Comparison of ENCODE assay signal across 23 mouse cellular contexts in the genomic region with DNA sequence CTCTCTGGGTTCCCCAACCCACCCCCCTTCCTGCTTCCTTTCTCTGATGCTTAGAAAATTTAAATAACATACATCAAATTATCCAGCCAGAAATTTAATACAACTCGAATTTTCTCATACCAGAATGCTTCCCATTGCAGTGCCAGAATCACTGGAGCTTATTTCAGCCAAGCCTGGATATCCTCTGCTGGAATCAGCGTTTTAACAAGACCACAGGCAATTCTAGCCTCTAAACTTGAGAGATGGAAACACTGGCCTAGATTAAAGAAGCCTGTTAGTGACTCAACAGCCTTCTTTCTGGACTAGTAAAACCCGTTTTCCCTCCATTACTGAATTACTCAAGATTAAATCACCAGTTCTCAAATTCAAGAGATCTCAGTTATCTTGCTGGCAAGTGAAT.
A peak's percentile ranks its signal among the peaks of the same experiment; 100 is the strongest.
DNase-seq lines count a peak whose midpoint lies in the region; ATAC-seq and TF ChIP-seq lines count a peak whose summit lies in the region.
"Had no signal": no experiment of that assay in that cellular context is flagged by ENCODE, and none has a peak within 500 bp of the region (broad histone marks: within the 10 kb centered on the region; RNA-seq: fewer than 3 reads in every experiment).

No protein-coding gene starts in this region.

- no peaks in the 10 kb centered on the region for H3K36me3 ChIP-seq in embryonic facial prominence, embryonic 11.5 days (replicated peaks; ENCODE audit: control insufficient read depth, insufficient read depth, low read depth, low read length)
- H3K36me3 ChIP-seq in embryonic facial prominence, embryonic 10.5 days (replicated peaks): no peaks in the 10 kb centered on the region
- no peaks in the 10 kb centered on the region for H3K36me3 ChIP-seq in embryonic facial prominence, embryonic 13.5 days
- H3K36me3 ChIP-seq in limb, embryonic 14.5 days (ENCODE audit: control insufficient read depth, insufficient read depth, low read length): no peaks in the 10 kb centered on the region
- H3K36me3 ChIP-seq: embryonic facial prominence, embryonic 12.5 days; forebrain, embryonic 15.5 days; G1E had no signal

- H3K9ac ChIP-seq in embryonic facial prominence, embryonic 11.5 days (replicated peaks; ENCODE audit: low read length): no peak overlapping the region
- no peak overlapping the region for H3K9ac ChIP-seq in embryonic facial prominence, embryonic 13.5 days
- no peak overlapping the region for H3K9ac ChIP-seq in limb, embryonic 14.5 days (ENCODE audit: low read depth, low read length, severe bottlenecking)
- H3K9ac ChIP-seq: embryonic facial prominence, embryonic 12.5 days; forebrain, embryonic 13.5 days; forebrain, embryonic 15.5 days; forebrain, postnatal 0 days had no signal

- no peak overlapping the region for H3K4me3 ChIP-seq in embryonic facial prominence, embryonic 11.5 days (ENCODE audit: low read depth, low read length)
- H3K4me3 ChIP-seq in embryonic facial prominence, embryonic 10.5 days: no peak overlapping the region
- no peak overlapping the region for H3K4me3 ChIP-seq in embryonic facial prominence, embryonic 13.5 days
- no peak overlapping the region for H3K4me3 ChIP-seq in limb, embryonic 14.5 days (replicated peaks; ENCODE audit: low read length)
- H3K4me3 ChIP-seq: embryonic facial prominence, embryonic 12.5 days; forebrain, embryonic 13.5 days; forebrain, embryonic 15.5 days had no signal

- DNase-seq in embryonic facial prominence, embryonic 11.5 days (ENCODE audit: low spot score): peak; percentile 9
- no peak for DNase-seq in embryonic facial prominence, embryonic 10.5 days (ENCODE audit: low spot score)
- DNase-seq in limb, embryonic 14.5 days (ENCODE audit: low spot score): peak; percentile 62
- DNase-seq: adrenal gland, adult 8-10 months; adrenal gland, postnatal 14 days; adrenal gland, postnatal 36 days; B cell, adult 2 months; cerebellum, adult 11-12 months; cerebellum, adult 2 months; cerebellum, adult 9-10 months; cerebellum, postnatal 10 days; cerebellum, postnatal 25 days; forebrain, postnatal 0 days had no signal

- no peak overlapping the region for H3K27ac ChIP-seq in embryonic facial prominence, embryonic 11.5 days (replicated peaks; ENCODE audit: low read depth, low read length)
- H3K27ac ChIP-seq in embryonic facial prominence, embryonic 10.5 days (replicated peaks): no peak overlapping the region
- peak overlapping the region; percentile 33; the same call in 1 of the 2 replicates for H3K27ac ChIP-seq in embryonic facial prominence, embryonic 13.5 days
- H3K27ac ChIP-seq in limb, embryonic 14.5 days (replicated peaks; ENCODE audit: low read depth, low read length): no peak overlapping the region
- H3K27ac ChIP-seq: embryonic facial prominence, embryonic 12.5 days; forebrain, embryonic 13.5 days; forebrain, embryonic 15.5 days had no signal

- no peak for TF ChIP-seq POLR2A in limb, embryonic 14.5 days (IDR thresholded peaks at IDR 0.05; ENCODE audit: borderline replicate concordance, extremely low read depth, insufficient read depth, insufficient read length)

- H3K4me1 ChIP-seq in embryonic facial prominence, embryonic 11.5 days (ENCODE audit: control insufficient read depth, insufficient read depth, low read length): no peaks in the 10 kb centered on the region
- no peaks in the 10 kb centered on the region for H3K4me1 ChIP-seq in embryonic facial prominence, embryonic 10.5 days
- H3K4me1 ChIP-seq in embryonic facial prominence, embryonic 13.5 days: 0 out of 2 replicates have a peak, but pooled peaks cover 8% of the 10 kb centered on the region
- H3K4me1 ChIP-seq in limb, embryonic 14.5 days (ENCODE audit: control insufficient read depth, insufficient read depth, low read length): no peaks in the 10 kb centered on the region
- H3K4me1 ChIP-seq: embryonic facial prominence, embryonic 12.5 days; forebrain, embryonic 13.5 days; forebrain, embryonic 15.5 days had no signal

- ATAC-seq in embryonic facial prominence, embryonic 11.5 days (replicated peaks; ENCODE audit: insufficient number of reproducible peaks, low FRiP score, low TSS enrichment, low read depth): no peak
- ATAC-seq in embryonic facial prominence, embryonic 13.5 days (ENCODE audit: insufficient number of reproducible peaks, insufficient read depth, low FRiP score, low TSS enrichment, low read depth): no peak
- ATAC-seq in limb, embryonic 14.5 days (ENCODE audit: low FRiP score, low read depth): no peak
- ATAC-seq in megakaryocyte, adult 5-6 weeks (ENCODE audit: poor library complexity, severe bottlenecking): no peak
- ATAC-seq: activated CD4-positive, CD25-positive, alpha-beta regulatory T cell, adult 4 months; CD4-positive, CD25-positive, alpha-beta regulatory T cell, adult 4 months; forebrain, embryonic 13.5 days; forebrain, embryonic 15.5 days; forebrain, postnatal 0 days; Patski had no signal

- H3K27me3 ChIP-seq in embryonic facial prominence, embryonic 11.5 days (ENCODE audit: control insufficient read depth, insufficient read depth, low read length): no peaks in the 10 kb centered on the region
- no peaks in the 10 kb centered on the region for H3K27me3 ChIP-seq in embryonic facial prominence, embryonic 10.5 days (replicated peaks; ENCODE audit: low read depth, poor library complexity, severe bottlenecking)
- no peaks in the 10 kb centered on the region for H3K27me3 ChIP-seq in embryonic facial prominence, embryonic 13.5 days
- peaks cover 6% of the 10 kb centered on the region; the same call in 1 of the 2 replicates for H3K27me3 ChIP-seq in limb, embryonic 14.5 days (ENCODE audit: control insufficient read depth, insufficient read depth, low read length)
- H3K27me3 ChIP-seq: CH12.LX; embryonic facial prominence, embryonic 12.5 days; forebrain, embryonic 13.5 days; forebrain, embryonic 15.5 days; Patski had no signal

- 48% methylated on average over 3 of the region's 3 CpGs for WGBS in embryonic facial prominence, embryonic 11.5 days
- WGBS in embryonic facial prominence, embryonic 10.5 days: 64% methylated on average over 3 of the region's 3 CpGs
- 18% methylated on average over 3 of the region's 3 CpGs for WGBS in embryonic facial prominence, embryonic 13.5 days
- WGBS in limb, embryonic 14.5 days: 18% methylated on average over 3 of the region's 3 CpGs

- no peak overlapping the region for H3K4me2 ChIP-seq in embryonic facial prominence, embryonic 11.5 days (ENCODE audit: low read depth, low read length)
- H3K4me2 ChIP-seq in embryonic facial prominence, embryonic 13.5 days: no peak overlapping the region
- H3K4me2 ChIP-seq in limb, embryonic 14.5 days (replicated peaks; ENCODE audit: low read depth, low read length, severe bottlenecking): no peak overlapping the region
- H3K4me2 ChIP-seq: embryonic facial prominence, embryonic 12.5 days; forebrain, embryonic 13.5 days; forebrain, embryonic 15.5 days had no signal

- no peaks in the 10 kb centered on the region for H3K9me3 ChIP-seq in embryonic facial prominence, embryonic 11.5 days (replicated peaks; ENCODE audit: control insufficient read depth, low read length)
- H3K9me3 ChIP-seq in embryonic facial prominence, embryonic 10.5 days: no peaks in the 10 kb centered on the region
- H3K9me3 ChIP-seq in embryonic facial prominence, embryonic 13.5 days: no peaks in the 10 kb centered on the region
- H3K9me3 ChIP-seq in limb, embryonic 14.5 days (ENCODE audit: control insufficient read depth, low read length): no peaks in the 10 kb centered on the region
- H3K9me3 ChIP-seq: embryonic facial prominence, embryonic 12.5 days; forebrain, embryonic 13.5 days; forebrain, embryonic 15.5 days had no signal
